Mouse (Mus musculus) Patski (cell line): ENCODE measurements around the gene Prmt3. TPM values are rescaled to one million over a fixed set of nuclear protein-coding genes. Genes with fewer than 3 reads are reported as not detected.

Experiments
- ATAC-seq: fragments of 100-300 bp; one replicate; pipeline ENCODE4 v1.8.0; 2021
- CTCF ChIA-PET: fragments of 350-600 bp; sonication (Branson Sonifier 250); formaldehyde crosslinking; loops from one replicate; lab custom pipeline; 2022; ENCODE audit warnings: inconsistent platforms; lab: Charles Lee
- POLR2A ChIA-PET: fragments of 350-600 bp; sonication (Branson Sonifier 250); formaldehyde crosslinking; loops from one replicate; lab custom pipeline; 2022; ENCODE audit warnings: antibody characterized with exemption, inconsistent platforms; lab: Charles Lee
- DNase-seq: peaks from one replicate; pipeline ENCODE4 v3.0.0-alpha.2; 2011; ENCODE audit warnings: low read depth, low spot score
- H3K27me3 ChIP-seq: fragments of 371-371 bp; one replicate; pipeline ENCODE4 v1.5.1; 2021
- CTCF ChIP-seq: fragments of 100-300 bp; IDR thresholded peaks from one replicate; pipeline ENCODE4 v1.5.1; 2021
- in situ Hi-C: fragments of 300-500 bp; cut with MboI; formaldehyde crosslinking; loops from 3 replicates; pipeline ENCODE4 v1.11.1; 2018; ENCODE audit warnings: low pct_unique_long_range_greater_than_20kb, mixed read lengths
- polyA plus RNA-seq: library from polyadenylated mRNA; unstranded; gene quantifications from one replicate; pipeline ENCODE4 v1.2.3, GENCODE M21; 2021

The Prmt3 gene
- polyA plus RNA-seq, 1 experiment from 2014 or later = 43.0 TPM

DNA sequence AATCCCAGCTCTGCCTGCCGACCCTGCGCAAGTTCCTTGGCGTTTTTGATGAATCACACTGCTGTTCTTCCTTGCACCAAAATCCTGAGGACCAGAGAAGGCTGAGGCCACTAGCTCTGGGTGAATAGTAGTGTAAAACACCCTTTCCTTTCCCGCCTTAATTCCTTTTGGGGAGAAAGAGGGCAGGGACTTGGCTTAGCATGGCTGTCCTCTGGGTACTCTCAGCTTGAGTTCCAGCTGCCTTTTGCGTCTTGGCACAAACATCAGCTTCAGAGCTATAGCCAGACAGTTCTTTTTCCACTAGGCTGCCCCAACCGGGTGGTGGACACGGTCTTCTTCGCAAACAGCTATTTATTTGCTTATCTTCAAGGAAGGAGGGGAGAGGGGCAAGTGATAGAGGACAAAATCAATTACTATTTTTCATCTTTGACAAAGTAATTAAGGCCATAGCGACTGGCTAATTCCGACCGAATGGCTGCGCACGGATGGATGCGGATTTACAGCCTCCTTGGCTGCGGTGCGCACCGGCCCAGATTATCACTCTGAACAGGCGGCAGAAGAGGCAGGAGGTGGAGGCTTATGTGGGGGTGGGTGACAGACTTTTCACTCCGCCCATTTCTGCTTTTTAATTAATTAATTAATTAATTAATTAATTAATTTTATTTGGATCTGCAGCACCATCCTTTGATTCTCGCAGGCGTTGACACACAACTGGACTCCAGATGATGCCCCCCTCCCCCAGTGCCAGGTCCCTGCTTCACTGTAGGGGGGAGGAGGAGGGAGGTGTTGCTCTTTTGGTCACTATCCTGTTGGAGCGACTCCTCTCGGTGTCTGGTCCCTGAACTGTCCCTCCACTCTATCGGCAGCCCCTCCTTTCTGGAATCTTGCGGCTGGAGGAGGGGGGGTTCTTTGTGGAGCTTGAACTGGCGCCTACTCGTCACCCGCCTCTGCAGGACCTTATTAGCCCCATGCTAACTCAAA, 129.3 kb downstream of the Prmt3 start:
- DNase-seq (no peak), ATAC-seq (no peak)
- in situ Hi-C loops = no loop called here
- TF ChIP-seq CTCF = no peak
- peaks cover 15% of the 10 kb centered on the region for H3K27me3 ChIP-seq
- ChIA-PET CTCF (interaction anchor here (1.6 kb wide), 1 partner anchor 27 kb away, joined by 3 read pairs; no protein-coding TSS in a partner anchor), POLR2A (no interaction called here)

Other genes starting within 250 kb of the Prmt3 start
- gene Dbx1, start 141.5 kb upstream of the Prmt3 start, polyA plus RNA-seq = not detected
- not detected for gene Htatip2, start 19.2 kb upstream of the Prmt3 start, polyA plus RNA-seq
- gene Slc6a5, start 131.8 kb downstream of the Prmt3 start, polyA plus RNA-seq = 0.01 TPM
- 0.05 TPM for gene Nell1, start 196.5 kb downstream of the Prmt3 start, polyA plus RNA-seq